Mouse (Mus musculus) myocyte (in vitro differentiated cells): ENCODE measurements around the gene Ptcd3.

Experiments
- CEBPB ChIP-seq: IDR thresholded peaks from 2 replicates; pipeline ENCODE4 v1.6.1; 2011; ENCODE audit warnings: mild to moderate bottlenecking, moderate library complexity; ENCODE audit not compliant: poor library complexity, insufficient read depth, severe bottlenecking
- MAX ChIP-seq: IDR thresholded peaks from one replicate; pipeline ENCODE4 v1.6.1; 2011; ENCODE audit warnings: low read depth, mild to moderate bottlenecking, control low read depth
- MYOD1 ChIP-seq, 3 experiments: IDR thresholded peaks; one replicate each; pipeline ENCODE4 v1.6.1; 2011; ENCODE audit warnings: control low read depth in 2 of 3, low read depth in 2 of 3, mild to moderate bottlenecking in 2 of 3, moderate library complexity in 1 of 3; ENCODE audit not compliant: insufficient read length in 2 of 3, control insufficient read depth in 1 of 3
- POLR2A ChIP-seq: IDR thresholded peaks from one replicate; pipeline ENCODE4 v1.6.1; 2011; ENCODE audit warnings: low read depth, mild to moderate bottlenecking, control low read depth, moderate library complexity; ENCODE audit not compliant: insufficient read length
- SRF ChIP-seq: IDR thresholded peaks from one replicate; pipeline ENCODE4 v1.6.1; 2011; ENCODE audit warnings: low read depth; ENCODE audit not compliant: control insufficient read depth, insufficient read length
- TCF3 ChIP-seq: IDR thresholded peaks from one replicate; pipeline ENCODE4 v1.6.1; 2011; ENCODE audit warnings: low read depth, control low read depth; ENCODE audit not compliant: insufficient read length
- USF1 ChIP-seq: IDR thresholded peaks from one replicate; pipeline ENCODE4 v1.6.1; 2011; ENCODE audit warnings: low read depth, mild to moderate bottlenecking, control low read depth, moderate library complexity

DNA sequence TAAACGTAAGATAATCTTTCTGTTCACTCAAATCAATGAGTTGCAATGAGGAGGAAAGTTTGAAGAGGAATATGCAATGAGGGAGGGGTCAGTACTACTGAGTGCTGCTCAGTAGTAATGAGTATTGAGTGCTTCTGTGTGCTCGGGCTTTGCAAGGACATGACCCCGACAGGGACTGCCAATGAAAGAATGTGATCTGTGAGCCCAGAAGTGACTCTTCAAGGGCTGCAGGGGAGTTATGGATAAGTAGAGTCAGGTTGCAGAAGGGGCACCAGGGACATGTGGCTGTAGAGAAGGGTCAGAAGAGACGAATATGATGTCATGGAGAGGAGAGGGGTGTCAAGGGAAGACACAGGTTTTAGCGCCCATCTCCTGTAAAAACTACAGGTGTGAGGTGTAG lies 23.8 kb upstream of the Ptcd3 start:
- TF ChIP-seq SRF (no peak), TCF3 (no peak), USF1 (no peak), MAX (no peak), MYOD1 (IDR thresholded peaks at IDR 0.05; ENCODE audit: control insufficient read depth in 1 of 3, insufficient read length in 2 of 3, low read depth in 2 of 3) (no peak), POLR2A (no peak), CEBPB (no peak)
